Mouse (Mus musculus) midbrain, embryonic 15.5 days (tissue): ENCODE data around the gene Lrrc18. TPM values are rescaled to one million over a fixed set of nuclear protein-coding genes. Genes with fewer than 3 reads are reported as not detected.

Experiments used
- ATAC-seq: fragments of 200-750 bp; cut with Nextera tagmentation; replicated peaks from 2 replicates; pipeline ENCODE4 v1.8.0; 2017; ENCODE audit warnings: moderate TSS enrichment
- H3K27ac ChIP-seq: fragments of 300-500 bp; sonication (generic); 2 replicates; pipeline ENCODE4 v1.5.1; 2015; ENCODE audit warnings: mild to moderate bottlenecking, inconsistent platforms
- H3K27me3 ChIP-seq: fragments of 300-500 bp; sonication (generic); replicated peaks from 2 replicates; pipeline ENCODE4 v1.6.1; 2015; ENCODE audit warnings: inconsistent platforms
- H3K36me3 ChIP-seq: fragments of 300-500 bp; sonication (generic); replicated peaks from 2 replicates; pipeline ENCODE4 v1.6.1; 2015; ENCODE audit warnings: inconsistent platforms
- H3K4me1 ChIP-seq: fragments of 300-500 bp; sonication (generic); 2 replicates; pipeline ENCODE4 v1.6.1; 2015; ENCODE audit warnings: inconsistent platforms
- H3K4me2 ChIP-seq: fragments of 300-500 bp; sonication (generic); 2 replicates; pipeline ENCODE4 v1.6.1; 2015; ENCODE audit warnings: inconsistent platforms, mild to moderate bottlenecking, moderate library complexity
- H3K4me3 ChIP-seq: fragments of 300-500 bp; sonication (generic); 2 replicates; pipeline ENCODE4 v1.5.1; 2015; ENCODE audit warnings: mild to moderate bottlenecking, inconsistent platforms
- H3K9ac ChIP-seq: fragments of 300-500 bp; sonication (generic); 2 replicates; pipeline ENCODE4 v1.6.1; 2015; ENCODE audit warnings: mild to moderate bottlenecking, inconsistent platforms
- H3K9me3 ChIP-seq: fragments of 300-500 bp; sonication (generic); 2 replicates; pipeline ENCODE4 v1.6.1; 2016; ENCODE audit warnings: inconsistent platforms
- WGBS: fragments of 180-500 bp; shearing (Covaris S2); methylation state at CpG from one replicate; pipeline ENCODE4 v1.1.7; 2015; ENCODE audit warnings: mixed read lengths; 5-methylcytosine and 5-hydroxymethylcytosine counted together
- polyA plus RNA-seq: library from polyadenylated mRNA; unstranded; fragments of >200 nt; fragmentation: Nextera tagmentation; extraction: Ambion mirVana; gene quantifications from 2 replicates; pipeline ENCODE4 v1.2.1, GENCODE M21; 2015

Gene Lrrc18
- 0.38 and 0.61 TPM in 2 replicates for polyA plus RNA-seq

DNA sequence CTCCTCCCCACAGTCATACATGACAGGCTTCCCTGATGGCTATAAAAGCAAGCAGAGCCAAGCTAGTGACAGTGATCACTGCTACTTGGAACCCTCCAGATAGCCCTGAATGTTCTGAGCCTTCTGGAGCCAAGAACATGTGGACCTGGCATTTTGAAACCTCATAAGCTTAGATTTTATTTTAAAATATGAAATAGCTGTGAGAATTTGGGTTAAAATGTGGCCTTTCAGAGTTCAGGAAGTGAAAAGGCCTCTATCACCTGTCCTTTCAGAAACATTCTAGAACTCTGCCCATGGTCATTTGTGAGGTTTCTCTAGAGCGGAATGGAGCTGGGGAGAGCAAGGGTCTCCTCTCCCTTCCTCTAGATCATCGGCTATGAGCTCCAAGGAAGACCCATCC is at the start of gene Lrrc18:
Lrrc18 (plus strand) TSS at position 301 of the 400 bp plus-strand sequence.
- Histone ChIP-seq H3K27ac (no peak within 1 kb of the TSS), H3K27me3 (no peaks in the 10 kb centered on the region), H3K4me2 (no peak within 1 kb of the TSS), H3K9ac (no peak within 1 kb of the TSS), H3K4me1 (peaks cover 12% of the 10 kb centered on the region), H3K36me3 (no peaks in the 10 kb centered on the region), H3K9me3 (no peaks in the 10 kb centered on the region), H3K4me3 (no peak within 1 kb of the TSS)
- WGBS: 92% methylated on average over 2 of the region's 2 CpGs
- ATAC-seq: no peak

DNA sequence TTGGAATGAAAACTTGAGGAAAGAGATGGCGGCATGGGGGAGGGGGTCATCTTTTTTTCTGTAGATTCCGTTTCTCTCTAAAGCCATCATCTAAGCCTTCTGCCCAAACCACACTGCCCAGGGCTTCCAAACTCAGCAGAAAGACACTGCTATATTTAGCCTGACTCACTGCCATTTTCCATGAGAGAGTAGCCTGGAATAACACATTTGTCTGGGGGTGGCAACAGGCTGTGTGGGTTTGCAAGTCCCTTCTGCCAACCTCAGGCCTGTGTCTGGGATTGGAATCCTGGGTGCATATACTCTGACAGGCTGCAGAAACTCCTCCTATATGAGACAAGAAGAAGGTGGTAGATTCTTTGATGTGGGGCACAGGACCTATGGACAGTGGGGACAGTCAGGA is 43.7 kb upstream of the Lrrc18 start:
- no peak overlapping the region for H3K27ac ChIP-seq
- H3K36me3 ChIP-seq: no peaks in the 10 kb centered on the region
- H3K4me2 ChIP-seq: no peak overlapping the region
- H3K9ac ChIP-seq: no peak overlapping the region
- no peaks in the 10 kb centered on the region for H3K9me3 ChIP-seq
- no peaks in the 10 kb centered on the region for H3K27me3 ChIP-seq
- WGBS: 87% methylated on average over 2 of the region's 2 CpGs
- ATAC-seq: no peak
- peaks cover 7% of the 10 kb centered on the region for H3K4me1 ChIP-seq
- no peak overlapping the region for H3K4me3 ChIP-seq

DNA sequence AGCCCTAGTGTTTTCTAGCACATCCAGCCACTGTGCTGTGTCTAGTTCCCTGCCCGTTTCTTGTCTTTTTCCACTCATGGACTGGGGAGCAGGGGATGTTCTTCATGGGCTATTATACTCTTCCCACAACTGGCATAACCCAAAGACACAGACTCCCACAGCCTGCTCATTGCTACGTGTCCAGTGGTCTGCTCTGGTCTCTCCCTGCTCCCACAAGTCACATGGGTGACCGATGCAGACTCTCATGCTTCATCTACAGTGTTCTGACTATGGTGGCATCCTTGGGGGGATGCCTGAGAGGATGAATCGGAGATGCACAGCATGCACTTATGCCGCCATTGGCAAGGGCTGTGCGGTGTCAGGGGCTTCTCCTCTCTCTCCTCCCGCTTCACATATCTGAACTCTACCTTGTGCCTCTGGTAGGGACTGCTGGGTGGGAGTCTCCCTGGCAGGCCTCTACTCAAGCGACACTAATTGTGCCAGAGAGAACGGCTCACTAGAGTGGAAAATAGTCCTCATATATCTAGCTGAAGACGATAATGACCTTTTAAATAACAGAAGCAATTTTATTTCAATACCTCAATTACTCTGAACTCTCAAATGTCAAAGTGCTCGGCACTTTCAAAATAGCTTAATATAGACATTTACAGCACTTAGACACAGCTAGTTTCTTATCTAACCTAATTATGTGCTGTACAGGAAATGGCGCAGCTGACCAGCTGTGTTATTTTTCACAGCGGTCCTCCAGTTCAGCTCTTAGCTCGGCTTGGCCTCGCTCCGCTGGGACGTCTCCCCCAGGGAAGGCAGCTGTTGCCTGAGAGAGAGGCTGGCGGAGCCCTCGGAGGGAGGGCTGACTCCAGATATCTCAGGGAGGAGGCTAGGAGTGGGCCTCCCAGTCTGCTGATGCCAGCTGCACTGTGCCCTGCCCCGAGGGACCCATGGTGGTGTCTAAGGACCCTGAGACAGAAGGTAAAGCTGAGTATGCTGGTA is 40.6 kb upstream of the Lrrc18 start:
- Histone ChIP-seq H3K9ac (no peak overlapping the region), H3K4me3 (no peak overlapping the region), H3K4me1 (peaks cover 7% of the 10 kb centered on the region), H3K27me3 (no peaks in the 10 kb centered on the region), H3K27ac (peak overlapping the region; percentile 21; the same call in 1 of the 2 replicates), H3K4me2 (no peak overlapping the region), H3K9me3 (no peaks in the 10 kb centered on the region), H3K36me3 (no peaks in the 10 kb centered on the region)
- peak; percentile 60 for ATAC-seq
- WGBS: 55% methylated on average over 20 of the region's 20 CpGs

DNA sequence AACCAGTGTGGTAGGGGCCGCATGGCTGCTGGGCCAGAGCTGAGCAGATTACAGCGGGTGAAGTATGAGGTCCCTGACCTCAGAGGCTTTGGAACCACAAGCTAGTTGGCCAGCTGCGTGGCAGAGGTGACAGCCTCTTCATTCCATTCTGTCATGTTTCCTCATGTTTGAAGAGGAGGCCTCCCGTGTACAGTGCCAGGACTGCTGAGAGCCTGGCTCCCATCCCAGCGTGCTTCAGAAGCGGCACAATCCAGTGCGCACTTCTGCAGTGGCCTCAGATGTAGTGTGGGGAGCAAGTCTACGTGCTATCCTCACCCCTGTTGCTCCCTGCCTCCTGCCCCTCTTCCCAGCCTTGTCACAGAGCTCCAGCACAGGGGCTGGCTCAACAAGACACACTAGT is 34.7 kb upstream of the Lrrc18 start:
- H3K9me3 ChIP-seq: no peaks in the 10 kb centered on the region
- no peaks in the 10 kb centered on the region for H3K36me3 ChIP-seq
- H3K4me1 ChIP-seq: 0 out of 2 replicates have a peak, but pooled peaks cover 3% of the 10 kb centered on the region
- no peak overlapping the region for H3K27ac ChIP-seq
- no peak overlapping the region for H3K9ac ChIP-seq
- no peaks in the 10 kb centered on the region for H3K27me3 ChIP-seq
- no peak overlapping the region for H3K4me2 ChIP-seq
- ATAC-seq: no peak
- 75% methylated on average over 8 of the region's 8 CpGs for WGBS
- no peak overlapping the region for H3K4me3 ChIP-seq

DNA sequence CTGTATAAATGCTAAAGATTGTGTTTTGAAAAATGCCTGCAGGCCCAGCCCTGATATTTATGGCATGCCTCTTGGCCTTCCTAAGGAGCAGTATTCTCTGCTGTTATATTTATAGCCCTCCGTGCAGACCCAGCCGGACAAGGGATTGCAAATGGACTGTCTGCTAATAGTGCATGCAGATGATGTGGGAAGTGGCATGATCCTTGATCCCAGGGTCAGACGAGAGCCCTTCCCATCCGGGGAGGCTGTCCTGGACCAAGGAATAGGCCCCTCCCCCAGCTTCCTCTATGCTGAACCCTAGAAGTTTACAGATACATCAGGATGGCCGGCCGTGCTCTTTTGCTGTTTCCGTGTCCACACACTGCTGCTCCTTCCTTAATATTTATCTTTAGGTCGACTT is 32.5 kb upstream of the Lrrc18 start:
- 0 out of 2 replicates have a peak, but pooled peaks cover 2% of the 10 kb centered on the region for H3K4me1 ChIP-seq
- no peak overlapping the region for H3K27ac ChIP-seq
- 81% methylated on average over 8 of the region's 8 CpGs for WGBS
- no peaks in the 10 kb centered on the region for H3K9me3 ChIP-seq
- H3K27me3 ChIP-seq: no peaks in the 10 kb centered on the region
- H3K4me3 ChIP-seq: no peak overlapping the region
- no peak overlapping the region for H3K9ac ChIP-seq
- ATAC-seq: no peak
- H3K4me2 ChIP-seq: no peak overlapping the region
- no peaks in the 10 kb centered on the region for H3K36me3 ChIP-seq

DNA sequence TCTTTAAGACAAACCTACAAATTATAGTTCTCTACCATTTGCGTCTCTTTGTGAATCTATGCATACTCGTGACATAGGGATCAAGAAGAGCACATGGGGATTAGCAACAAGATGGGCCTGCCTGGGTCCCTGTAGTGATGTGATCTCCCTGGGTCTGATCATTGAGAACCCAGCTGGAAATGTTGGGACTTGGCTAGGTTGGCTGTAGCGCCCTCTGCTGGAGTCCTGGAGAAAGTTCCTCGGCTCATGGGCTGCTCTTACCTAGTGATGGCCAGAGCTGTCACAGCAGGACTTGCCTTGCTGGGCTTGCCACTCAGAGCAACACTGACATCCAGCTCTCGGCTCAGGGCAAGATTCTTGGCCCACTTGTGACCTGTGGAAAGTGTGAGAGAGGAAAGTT is 30.7 kb upstream of the Lrrc18 start:
- H3K27ac ChIP-seq: no peak overlapping the region
- H3K4me1 ChIP-seq: 0 out of 2 replicates have a peak, but pooled peaks cover 2% of the 10 kb centered on the region
- no peaks in the 10 kb centered on the region for H3K9me3 ChIP-seq
- no peak overlapping the region for H3K4me2 ChIP-seq
- no peak overlapping the region for H3K4me3 ChIP-seq
- H3K9ac ChIP-seq: no peak overlapping the region
- WGBS: 34% methylated on average over 5 of the region's 5 CpGs
- H3K27me3 ChIP-seq: no peaks in the 10 kb centered on the region
- H3K36me3 ChIP-seq: no peaks in the 10 kb centered on the region
- ATAC-seq: no peak

DNA sequence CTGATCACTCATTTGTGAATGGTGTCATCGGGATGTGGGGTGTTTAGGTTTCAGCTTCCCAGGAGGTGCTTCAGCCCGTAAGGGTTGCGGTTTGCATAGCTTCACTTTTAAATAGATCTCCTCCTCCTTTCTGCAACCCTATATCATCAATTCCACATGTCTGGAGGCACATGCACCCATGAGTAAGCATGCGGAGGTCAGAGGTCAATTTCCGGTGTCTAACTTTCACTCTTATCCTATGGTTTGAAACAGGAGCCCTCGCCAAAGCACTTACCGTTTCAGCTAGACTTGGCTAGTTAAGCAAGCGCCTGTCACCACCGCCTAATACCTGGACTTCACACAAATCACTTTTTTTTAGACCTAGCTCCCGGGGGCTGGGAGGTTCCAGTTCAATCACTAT is 26.4 kb upstream of the Lrrc18 start:
- no peaks in the 10 kb centered on the region for H3K27me3 ChIP-seq
- no peak overlapping the region for H3K4me2 ChIP-seq
- H3K9me3 ChIP-seq: no peaks in the 10 kb centered on the region
- no peak overlapping the region for H3K9ac ChIP-seq
- 0 out of 2 replicates have a peak, but pooled peaks cover 2% of the 10 kb centered on the region for H3K4me1 ChIP-seq
- no peak for ATAC-seq
- H3K4me3 ChIP-seq: no peak overlapping the region
- 87% methylated on average over 10 of the region's 10 CpGs for WGBS
- no peaks in the 10 kb centered on the region for H3K36me3 ChIP-seq
- H3K27ac ChIP-seq: no peak overlapping the region

DNA sequence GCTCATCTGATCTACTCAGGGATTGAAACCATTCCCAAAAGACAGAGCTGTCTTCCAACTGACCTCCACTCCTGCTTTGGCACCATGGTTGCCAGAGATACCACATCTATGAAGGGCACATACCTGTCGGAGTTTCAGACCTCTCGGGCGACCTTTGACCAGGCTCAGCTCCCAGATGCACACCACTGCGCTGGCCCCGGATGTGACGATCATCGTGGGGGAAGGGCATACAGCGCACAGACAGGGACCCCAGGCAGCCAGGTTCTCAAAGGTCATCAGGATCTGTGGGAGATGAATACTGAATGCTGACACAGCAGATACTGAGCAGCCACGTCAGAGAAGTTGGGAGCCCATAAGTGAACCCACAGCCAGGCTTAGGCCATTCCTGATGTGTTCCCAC is 20.5 kb upstream of the Lrrc18 start:
- H3K27ac ChIP-seq: no peak overlapping the region
- no peaks in the 10 kb centered on the region for H3K27me3 ChIP-seq
- H3K9ac ChIP-seq: no peak overlapping the region
- no peaks in the 10 kb centered on the region for H3K4me1 ChIP-seq
- H3K4me2 ChIP-seq: no peak overlapping the region
- H3K36me3 ChIP-seq: no peaks in the 10 kb centered on the region
- no peak overlapping the region for H3K4me3 ChIP-seq
- ATAC-seq: no peak
- H3K9me3 ChIP-seq: no peaks in the 10 kb centered on the region
- WGBS: 83% methylated on average over 9 of the region's 9 CpGs

DNA sequence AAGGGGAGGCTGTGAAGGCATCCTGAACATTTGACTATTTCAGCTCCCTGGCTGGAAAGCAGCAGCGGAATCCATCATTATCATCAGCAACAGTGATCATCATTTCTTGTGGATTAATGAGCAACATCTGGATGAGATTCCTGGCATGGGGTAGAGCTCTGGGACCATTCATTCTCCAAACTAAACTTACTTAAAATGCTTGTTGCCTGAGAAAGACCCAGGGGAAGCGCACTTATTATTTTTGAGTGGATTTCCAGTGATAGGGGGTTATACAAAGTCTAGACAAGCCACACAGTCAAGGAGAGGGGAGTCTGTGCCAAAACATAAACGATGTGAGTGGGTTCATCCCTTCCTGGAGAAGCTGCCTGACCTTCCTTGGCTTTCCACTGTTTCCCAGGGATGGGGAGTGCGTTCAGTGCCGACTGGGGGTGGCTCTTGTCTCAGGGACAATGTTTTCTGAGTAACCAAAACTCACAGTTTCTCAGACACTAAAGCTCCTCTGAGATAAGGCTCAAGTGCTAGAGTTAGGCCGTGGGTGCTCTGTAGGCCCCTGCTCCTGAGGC is 6.9 kb upstream of the Lrrc18 start:
- WGBS: 84% methylated on average over 6 of the region's 6 CpGs
- Histone ChIP-seq H3K9me3 (no peaks in the 10 kb centered on the region), H3K4me1 (no peaks in the 10 kb centered on the region), H3K4me2 (no peak overlapping the region), H3K27ac (no peak overlapping the region), H3K36me3 (no peaks in the 10 kb centered on the region), H3K27me3 (no peaks in the 10 kb centered on the region), H3K9ac (no peak overlapping the region), H3K4me3 (no peak overlapping the region)
- ATAC-seq: no peak

DNA sequence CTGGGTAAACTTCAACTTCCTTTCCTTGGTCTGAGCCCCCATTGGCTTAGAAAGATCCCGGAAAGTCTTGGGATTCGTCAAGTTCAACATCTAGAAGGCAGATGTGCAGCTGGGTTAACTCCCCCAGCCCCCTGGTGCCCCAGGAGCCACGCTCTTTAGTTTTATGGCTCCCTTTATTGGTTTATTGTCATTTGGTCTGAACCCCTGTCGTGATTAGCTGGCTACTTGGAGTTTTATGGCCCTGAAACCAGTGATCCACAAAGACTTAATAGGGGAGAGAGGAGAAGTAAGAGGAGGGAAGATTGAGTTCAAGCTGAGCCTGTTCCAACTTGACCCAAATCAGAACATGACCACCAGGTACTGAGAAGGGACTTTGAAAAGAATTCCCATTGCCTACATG is 4.5 kb upstream of the Lrrc18 start:
- Histone ChIP-seq H3K4me3 (no peak overlapping the region), H3K27ac (no peak overlapping the region), H3K9me3 (no peaks in the 10 kb centered on the region), H3K27me3 (no peaks in the 10 kb centered on the region), H3K36me3 (no peaks in the 10 kb centered on the region), H3K4me2 (no peak overlapping the region), H3K9ac (no peak overlapping the region), H3K4me1 (no peaks in the 10 kb centered on the region)
- WGBS: 63% methylated on average over 4 of the region's 4 CpGs
- ATAC-seq: no peak

DNA sequence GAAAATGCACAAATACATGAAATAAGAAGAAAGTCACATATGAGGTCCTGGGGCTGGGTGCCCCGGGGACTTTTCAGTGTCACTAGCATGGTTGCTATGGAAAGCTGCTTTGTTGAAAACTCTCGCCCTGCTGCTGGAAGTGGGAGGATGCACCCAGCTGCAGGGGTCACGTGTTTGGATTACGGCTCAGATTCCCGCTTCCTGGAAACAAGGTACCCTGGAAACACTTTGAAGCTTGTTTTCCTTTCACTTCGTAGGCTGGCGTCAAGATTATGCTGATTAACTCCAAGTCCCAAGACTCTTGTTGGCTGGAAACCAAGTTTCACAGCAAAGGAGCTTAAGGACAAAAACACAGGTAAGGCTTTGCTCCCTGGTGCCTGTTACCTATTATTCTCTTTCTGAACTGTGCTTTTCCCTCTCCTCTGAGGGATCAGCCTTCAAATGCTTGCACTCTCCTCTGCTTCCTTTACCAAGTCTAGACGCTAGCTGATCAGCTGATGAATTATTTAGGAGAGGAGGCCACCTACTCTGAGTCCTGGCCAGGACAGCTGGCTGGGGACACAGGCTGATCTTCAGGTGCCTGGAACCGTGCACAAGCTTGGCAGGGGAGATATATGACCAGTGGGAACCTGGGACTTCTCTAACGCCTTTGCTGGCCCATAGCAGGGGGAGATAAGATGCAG is 3.9 kb downstream of the Lrrc18 start:
- peak overlapping the region; percentile 63 for H3K27ac ChIP-seq
- no peak overlapping the region for H3K9ac ChIP-seq
- no peaks in the 10 kb centered on the region for H3K27me3 ChIP-seq
- no peaks in the 10 kb centered on the region for H3K9me3 ChIP-seq
- peak overlapping the region; percentile 38 for H3K4me2 ChIP-seq
- peak overlapping the region; percentile 10; the same call in 1 of the 2 replicates for H3K4me3 ChIP-seq
- ATAC-seq: peak; percentile 76
- 2% methylated on average over 10 of the region's 10 CpGs for WGBS
- H3K4me1 ChIP-seq: peaks cover 20% of the 10 kb centered on the region
- H3K36me3 ChIP-seq: no peaks in the 10 kb centered on the region

DNA sequence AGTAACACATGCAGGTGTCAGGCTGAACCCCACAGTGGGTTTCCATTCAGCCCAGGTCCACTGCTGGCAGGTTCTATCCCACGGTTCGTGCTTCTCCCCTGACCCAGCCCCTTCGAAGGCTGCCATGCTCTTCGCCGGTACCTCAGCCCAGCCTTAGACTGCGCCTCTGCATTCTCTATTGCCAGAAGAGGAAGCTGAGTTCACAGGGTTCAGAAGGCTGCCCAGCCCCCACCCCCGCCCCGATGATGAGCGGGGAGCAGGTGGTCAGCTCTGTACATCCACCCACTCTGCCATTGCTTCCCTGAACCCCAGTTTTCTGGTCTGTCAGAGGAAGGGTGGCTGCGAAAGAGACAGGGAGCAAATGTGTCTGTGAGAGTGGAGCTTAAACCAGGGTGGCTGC is 8.3 kb downstream of the Lrrc18 start:
- no peaks in the 10 kb centered on the region for H3K9me3 ChIP-seq
- 23% methylated on average over 10 of the region's 10 CpGs for WGBS
- H3K4me1 ChIP-seq: peaks cover 24% of the 10 kb centered on the region
- H3K27ac ChIP-seq: no peak overlapping the region
- H3K9ac ChIP-seq: no peak overlapping the region; the same call in 1 of the 2 replicates
- H3K4me2 ChIP-seq: no peak overlapping the region
- H3K4me3 ChIP-seq: no peak overlapping the region
- ATAC-seq: peak; percentile 18; the same call in 1 of the 2 replicates
- no peaks in the 10 kb centered on the region for H3K27me3 ChIP-seq
- no peaks in the 10 kb centered on the region for H3K36me3 ChIP-seq
